Mouse (Mus musculus) spleen, adult 2 months (tissue): Measurements from ENCODE around the gene Rnaset2b.
"Not testable (repeated sequence)": the region's sequence is repeated elsewhere in the genome, so short reads cannot be mapped to it uniquely, and the experiment has no call there.

Source experiments
- CTCF ChIP-seq: fragments of 200-500 bp; IDR thresholded peaks from 2 replicates; pipeline ENCODE4 v1.5.1; 2011; ENCODE audit warnings: mild to moderate bottlenecking, inconsistent platforms; ENCODE audit not compliant: insufficient read depth, insufficient read length, insufficient replicate concordance; ENCODE audit errors: extremely low read depth
- POLR2A ChIP-seq: fragments of 200-500 bp; IDR thresholded peaks from 2 replicates; pipeline ENCODE4 v1.6.1; 2011; ENCODE audit warnings: low read depth, low read length, inconsistent platforms

GRCm38 (mm10) chr17:6962936-6963335, 7.5 kb upstream of the Rnaset2b start:
- TF ChIP-seq CTCF, POLR2A: not testable (repeated sequence)
